Mouse (Mus musculus) kidney, adult 2 months (tissue): Measurements from ENCODE around the gene Mbd6. TPM values are rescaled to one million over a fixed set of nuclear protein-coding genes. Genes with fewer than 3 reads are reported as not detected.
"Not testable (repeated sequence)": the region's sequence is repeated elsewhere in the genome, so short reads cannot be mapped to it uniquely, and the experiment has no call there.

Source experiments
- DNase-seq: peaks from one replicate; pipeline ENCODE4 v3.0.0; 2021
- H3K27ac ChIP-seq: fragments of 200-500 bp; 2 replicates; pipeline ENCODE4 v1.5.1; 2012; ENCODE audit warnings: low read depth, low read length, control low read depth, inconsistent platforms; ENCODE audit not compliant: insufficient read depth
- H3K27me3 ChIP-seq: fragments of 200-500 bp; replicated peaks from 2 replicates; pipeline ENCODE4 v1.6.1; 2012; ENCODE audit warnings: mild to moderate bottlenecking, moderate library complexity, low read length, inconsistent platforms; ENCODE audit not compliant: control insufficient read depth, insufficient read depth
- H3K36me3 ChIP-seq: fragments of 200-500 bp; 2 replicates; pipeline ENCODE4 v1.6.1; 2012; ENCODE audit warnings: mild to moderate bottlenecking, moderate library complexity, low read length, inconsistent platforms; ENCODE audit not compliant: control insufficient read depth, insufficient read depth
- H3K4me1 ChIP-seq: fragments of 200-500 bp; 2 replicates; pipeline ENCODE4 v1.6.1; 2011; ENCODE audit warnings: low read length; ENCODE audit not compliant: control insufficient read depth, insufficient read depth
- H3K4me3 ChIP-seq: fragments of 200-500 bp; 2 replicates; pipeline ENCODE4 v1.5.1; 2011; ENCODE audit warnings: mild to moderate bottlenecking, low read depth, low read length, control low read depth; ENCODE audit not compliant: insufficient read depth
- CTCF ChIP-seq: fragments of 200-500 bp; conservative IDR thresholded peaks from 2 replicates; pipeline ENCODE4 v1.5.1; 2011; ENCODE audit warnings: low read depth, mild to moderate bottlenecking, control low read depth, low read length, moderate library complexity, mixed read lengths; ENCODE audit not compliant: insufficient read depth, insufficient read length
- POLR2A ChIP-seq: fragments of 200-500 bp; IDR thresholded peaks from one replicate; pipeline ENCODE4 v1.6.1; 2011; ENCODE audit warnings: low read depth, low read length, control low read depth
- WGBS: fragments of 180-500 bp; shearing (Covaris S2); methylation state at CpG from one replicate; pipeline ENCODE4 v1.1.7; 2018; 5-methylcytosine and 5-hydroxymethylcytosine counted together
- polyA plus RNA-seq: library from polyadenylated mRNA; depleted of rRNA; stranded (reverse); fragments of >200 nt; gene quantifications from 2 replicates; pipeline ENCODE4 v1.2.3, GENCODE M21; 2012

Mbd6 gene
- polyA plus RNA-seq, 1 experiment, result 26.8 TPM

DNA sequence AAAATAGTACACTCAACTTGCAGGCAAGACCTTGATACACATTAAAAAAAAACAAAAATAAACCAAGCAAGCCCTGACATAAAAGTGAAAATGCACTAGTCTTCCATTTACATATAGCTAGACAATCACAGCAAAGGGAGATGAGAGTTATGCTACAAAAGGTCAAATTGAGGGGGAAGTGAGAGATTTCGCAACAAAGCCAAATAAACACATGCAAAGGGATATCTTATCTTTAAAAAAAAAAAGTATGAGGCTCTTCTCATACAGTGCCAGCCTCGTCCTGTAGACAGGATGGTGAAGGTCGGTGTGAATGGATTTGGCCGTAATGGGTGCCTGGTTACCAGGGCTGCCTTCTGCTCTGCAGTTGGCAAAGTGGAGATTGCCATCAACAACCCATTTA lies 24.0 kb upstream of the Mbd6 start:
- TF ChIP-seq POLR2A (no peak), CTCF (no peak)
- Histone ChIP-seq H3K4me3 (no peak overlapping the region), H3K4me1 (no peaks in the 10 kb centered on the region), H3K27ac (no peak overlapping the region), H3K27me3 (no peaks in the 10 kb centered on the region), H3K36me3 (peaks cover 1% of the 10 kb centered on the region; the same call in 1 of the 2 replicates)
- WGBS, result 74% methylated on average over 4 of the region's 4 CpGs
- DNase-seq, result no peak

- whole genome bisulfite sequencing, result 0% methylated on average over 4 of the region's 4 CpGs
- DNase-seq, result peak; percentile 89
- H3K4me3 ChIP-seq, result peak overlapping the region; percentile 79
- peak; percentile 83 for TF ChIP-seq CTCF
- TF ChIP-seq POLR2A, result no peak
- no peaks in the 10 kb centered on the region for H3K4me1 ChIP-seq
- peak overlapping the region; percentile 76 for H3K27ac ChIP-seq
- H3K27me3 ChIP-seq, result no peaks in the 10 kb centered on the region
- peaks cover 1% of the 10 kb centered on the region; the same call in 1 of the 2 replicates for H3K36me3 ChIP-seq
Observed at GRCm38 (mm10) chr10:127312356-127312676, 23.5 kb upstream of the Mbd6 start.

- peak within 1 kb of the TSS; percentile 79 for H3K4me3 ChIP-seq
- no peaks in the 10 kb centered on the region for H3K4me1 ChIP-seq
- TF ChIP-seq CTCF (no peak), POLR2A (peak; percentile 29)
- H3K36me3 ChIP-seq, result peaks cover 1% of the 10 kb centered on the region; the same call in 1 of the 2 replicates
- DNase-seq, result peak; percentile 98
- WGBS, result under 1% methylated on average over 65 of the region's 65 CpGs
- H3K27ac ChIP-seq, result peak within 1 kb of the TSS; percentile 76
- no peaks in the 10 kb centered on the region for H3K27me3 ChIP-seq
Observed at GRCm38 (mm10) chr10:127311476-127312355, 22.9 kb upstream of the Mbd6 start, which contains the start of gene Mars. Gene Mars (minus strand): TSS chr10:127311786.

DNA sequence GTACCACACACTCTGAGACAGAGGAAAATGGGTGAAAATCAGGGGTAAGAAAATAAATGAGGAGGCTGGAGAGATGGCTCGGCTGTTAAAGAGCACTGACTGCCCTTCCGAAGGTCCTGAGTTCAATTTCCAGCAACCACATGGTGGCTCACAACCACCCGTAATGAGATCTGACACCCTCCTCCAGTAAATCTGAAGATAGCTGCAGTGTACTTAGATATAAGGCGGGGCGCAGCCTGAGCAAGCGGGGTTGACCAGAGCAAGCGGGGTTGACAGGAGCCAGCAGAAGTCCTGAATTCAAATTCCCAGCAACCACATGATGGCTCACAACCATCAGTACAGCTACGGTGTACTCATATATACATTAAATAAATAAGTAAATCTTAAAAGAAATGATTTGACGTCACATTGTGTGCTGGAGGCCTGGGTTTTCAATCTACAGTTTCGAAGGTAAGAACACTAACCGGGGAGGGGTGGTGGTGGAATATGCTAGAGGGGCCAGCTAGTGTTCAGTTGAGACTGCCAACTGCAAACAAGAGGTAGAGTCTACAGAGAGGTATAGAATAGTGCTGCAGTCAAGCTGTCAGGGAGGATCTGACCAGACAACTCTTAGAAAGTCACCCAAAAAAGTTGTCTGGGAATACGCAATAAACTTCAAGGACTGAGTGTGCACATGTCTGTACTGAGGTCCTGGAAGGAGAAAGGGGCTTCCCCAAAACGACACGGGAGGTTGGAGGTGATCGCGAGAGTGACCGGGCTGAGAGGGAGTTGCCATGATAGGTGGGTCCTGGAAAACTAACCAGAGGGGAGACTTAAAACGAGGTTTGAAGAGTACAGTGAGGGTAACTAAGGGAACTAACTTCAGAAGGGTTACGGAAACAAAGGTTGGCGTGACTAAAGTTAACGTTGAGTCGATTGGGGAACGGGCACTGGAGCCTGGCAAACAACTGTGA lies 22.0 kb upstream of the Mbd6 start:
- Histone ChIP-seq H3K4me3 (peak overlapping the region; percentile 69), H3K36me3 (peaks cover 1% of the 10 kb centered on the region; the same call in 1 of the 2 replicates), H3K27me3 (no peaks in the 10 kb centered on the region), H3K27ac (no peak overlapping the region), H3K4me1 (no peaks in the 10 kb centered on the region)
- TF ChIP-seq CTCF, result no peak
- no peak for TF ChIP-seq POLR2A
- WGBS, result 32% methylated on average over 23 of the region's 23 CpGs
- DNase-seq, result no peak

- H3K27ac ChIP-seq, H3K4me1 ChIP-seq, H3K27me3 ChIP-seq, H3K4me3 ChIP-seq, DNase-seq, H3K36me3 ChIP-seq: not testable (repeated sequence)
- 82% methylated on average over 3 of the region's 3 CpGs for whole genome bisulfite sequencing
Observed at GRCm38 (mm10) chr10:127309167-127309566, 20.3 kb upstream of the Mbd6 start.

DNA sequence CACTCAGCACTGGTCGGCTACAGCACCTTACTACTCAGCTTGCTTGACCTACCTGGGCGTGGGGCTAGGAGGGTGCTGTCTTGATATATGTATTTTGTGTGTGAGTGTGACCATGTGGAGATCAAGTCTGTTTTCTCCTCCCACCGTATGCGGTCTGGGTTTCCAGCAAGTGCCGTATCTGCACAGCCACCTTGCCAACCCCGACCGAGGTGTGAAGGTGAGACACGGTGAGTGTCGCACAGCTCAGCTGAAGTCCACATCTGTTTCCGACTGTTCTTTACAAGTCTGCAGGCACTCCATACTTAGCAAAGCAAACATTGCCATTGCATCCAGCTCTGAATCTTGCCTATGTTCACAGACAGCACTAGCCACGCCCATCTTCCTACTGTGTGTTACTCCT lies 14.3 kb upstream of the Mbd6 start:
- TF ChIP-seq POLR2A (no peak), CTCF (no peak)
- no peaks in the 10 kb centered on the region for H3K27me3 ChIP-seq
- H3K27ac ChIP-seq, result no peak overlapping the region
- WGBS, result 94% methylated on average over 11 of the region's 11 CpGs
- H3K4me3 ChIP-seq, result no peak overlapping the region
- no peak for DNase-seq
- H3K36me3 ChIP-seq, result peaks cover 4% of the 10 kb centered on the region
- H3K4me1 ChIP-seq, result no peaks in the 10 kb centered on the region

- H3K4me1 ChIP-seq, result no peaks in the 10 kb centered on the region
- DNase-seq, result no peak
- no peak overlapping the region for H3K27ac ChIP-seq
- no peak overlapping the region for H3K4me3 ChIP-seq
- WGBS, result 97% methylated on average over 6 of the region's 6 CpGs
- H3K27me3 ChIP-seq, result no peaks in the 10 kb centered on the region
- peaks cover 8% of the 10 kb centered on the region for H3K36me3 ChIP-seq
- TF ChIP-seq CTCF (no peak), POLR2A (no peak)
Observed at GRCm38 (mm10) chr10:127300361-127300760, 11.5 kb upstream of the Mbd6 start.
